Mouse (Mus musculus): ENCODE data around the gene Ddx47.

GRCm38 (mm10) chr6:135055882-135056281 lies 44.5 kb downstream of the Ddx47 start:
- TF ChIP-seq CTCF (IDR thresholded peaks at IDR 0.05; ENCODE audit: low read depth) (no peak), EP300 (IDR thresholded peaks at IDR 0.05; ENCODE audit: low read depth) (no peak)
